Mouse (Mus musculus) liver, adult 2 months (tissue): ENCODE measurements around the gene Htr1d.

Experiments
- CTCF ChIP-seq: fragments of 200-500 bp; IDR thresholded peaks from 2 replicates; pipeline ENCODE4 v1.5.1; 2011; ENCODE audit warnings: low read depth, low read length, control low read depth
- POLR2A ChIP-seq: fragments of 200-500 bp; IDR thresholded peaks from 2 replicates; pipeline ENCODE4 v1.6.1; 2011; ENCODE audit warnings: low read length, control low read depth; ENCODE audit not compliant: insufficient read depth; ENCODE audit errors: extremely low read depth

- TF ChIP-seq CTCF (no peak), POLR2A (no peak)
Observed at GRCm38 (mm10) chr4:136387261-136387660, 36.1 kb upstream of the Htr1d start.
